Comparison of ENCODE assay signal across 8 mouse cellular contexts in genomic region chr13:58273411-58274258, GRCm38 (mm10). TPM values are rescaled to one million over a fixed set of nuclear protein-coding genes. Genes with fewer than 3 reads are reported as not detected.
A peak's percentile ranks its signal among the peaks of the same experiment; 100 is the strongest.
DNase-seq lines count a peak whose midpoint lies in the region; ATAC-seq lines count a peak whose summit lies in the region.

No protein-coding gene starts in this region.

- under 1% methylated on average over 92 of the region's 115 CpGs for WGBS in forebrain, embryonic 16.5 days
- under 1% methylated on average over 107 of the region's 115 CpGs for WGBS in liver, embryonic 15.5 days (ENCODE audit: insufficient replicate concordance)

- H3K4me1 ChIP-seq in forebrain, embryonic 16.5 days (replicated peaks; ENCODE audit: control insufficient read depth, insufficient read depth, low read length): peaks cover 21% of the 10 kb centered on the region
- H3K4me1 ChIP-seq in liver, embryonic 15.5 days (replicated peaks): peaks cover 17% of the 10 kb centered on the region

- no peaks in the 10 kb centered on the region for H3K27me3 ChIP-seq in forebrain, embryonic 16.5 days (replicated peaks; ENCODE audit: control insufficient read depth, insufficient read depth, low read length)
- H3K27me3 ChIP-seq in liver, embryonic 15.5 days: peaks cover 80% of the 10 kb centered on the region

- peak overlapping the region; percentile 61 for H3K9ac ChIP-seq in forebrain, embryonic 16.5 days (replicated peaks; ENCODE audit: low read depth, low read length)
- peak overlapping the region; percentile 57 for H3K9ac ChIP-seq in liver, embryonic 15.5 days

- peak overlapping the region; percentile 75 for H3K27ac ChIP-seq in forebrain, embryonic 16.5 days (ENCODE audit: low read length)
- H3K27ac ChIP-seq in liver, embryonic 15.5 days (replicated peaks): 0 out of 2 replicates have a peak overlapping the region, but pooled peaks have one; percentile 24

- peak overlapping the region; percentile 79 for H3K4me2 ChIP-seq in forebrain, embryonic 16.5 days (ENCODE audit: low read length)
- peak overlapping the region; percentile 94 for H3K4me2 ChIP-seq in liver, embryonic 15.5 days

- no peaks in the 10 kb centered on the region for H3K36me3 ChIP-seq in forebrain, embryonic 16.5 days (ENCODE audit: control insufficient read depth, insufficient read depth)
- no peaks in the 10 kb centered on the region for H3K36me3 ChIP-seq in liver, embryonic 15.5 days (replicated peaks)

- peak; percentile 81 for ATAC-seq in forebrain, embryonic 16.5 days
- ATAC-seq in liver, embryonic 15.5 days (ENCODE audit: insufficient read depth): peak; percentile 59

- H3K9me3 ChIP-seq in forebrain, embryonic 16.5 days (ENCODE audit: control insufficient read depth, low read length): no peaks in the 10 kb centered on the region
- no peaks in the 10 kb centered on the region for H3K9me3 ChIP-seq in liver, embryonic 15.5 days (replicated peaks)

- DNase-seq in right cerebral cortex, adult 18-20 months: peak; percentile 5
- no peak for DNase-seq in right cerebral cortex, postnatal 36 days (ENCODE audit: low spot score in 2 of 2)
- peak; percentile 9 for DNase-seq in cerebellum, adult 11 months
- DNase-seq in induced T-regulatory cell, adult 2 months (ENCODE audit: low read depth): peak; percentile 41
- DNase-seq in neural tube, embryonic 10.5 days (ENCODE audit: extremely low spot score, low spot score): peak; percentile 80
- peak; percentile 30 for DNase-seq in thymus, postnatal 25 days

- H3K4me3 ChIP-seq in forebrain, embryonic 16.5 days (replicated peaks; ENCODE audit: low read length): peak overlapping the region; percentile 84
- H3K4me3 ChIP-seq in liver, embryonic 15.5 days (replicated peaks): peak overlapping the region; percentile 68

RNA-seq across cellular contexts. Expression of gene Gkap1, which starts 1.9 kb away (rescaled TPM):
- polyA plus RNA-seq in forebrain, embryonic 16.5 days (2015; fragmentation: Nextera tagmentation; extraction: Ambion mirVana): 18.7 and 21.3 TPM in 2 replicates
- 4.7 and 5.9 TPM in 2 replicates for polyA plus RNA-seq in liver, embryonic 15.5 days (2015; fragmentation: Nextera tagmentation; extraction: Ambion mirVana)

RNA-seq across cellular contexts. Expression of gene Ubqln1, which starts 58.2 kb away (rescaled TPM):
- polyA plus RNA-seq in forebrain, embryonic 16.5 days (2015; fragmentation: Nextera tagmentation; extraction: Ambion mirVana): 142 and 160 TPM in 2 replicates
- polyA plus RNA-seq in liver, embryonic 15.5 days (2015; fragmentation: Nextera tagmentation; extraction: Ambion mirVana): 42.4 and 45.2 TPM in 2 replicates

Comparison
In these comparisons a context has a peak if more than half of its experiments do, and no peak if none do; other contexts are left out.
1. DNase-seq: peak in right cerebral cortex, adult 18-20 months (single experiment), cerebellum, adult 11 months (single experiment), induced T-regulatory cell, adult 2 months (single experiment), neural tube, embryonic 10.5 days (single experiment) and thymus, postnatal 25 days (single experiment); none in right cerebral cortex, postnatal 36 days (0 of 2).